Mouse (Mus musculus) heart, postnatal 25 days (tissue): ENCODE measurements around the gene Fam222b. TPM values are rescaled to one million over a fixed set of nuclear protein-coding genes. Genes with fewer than 3 reads are reported as not detected.
A peak's percentile ranks its signal among the peaks of the same experiment; 100 is the strongest.

ENCODE experiments used
- DNase-seq: peaks from one replicate; pipeline ENCODE4 v3.0.0; 2022; ENCODE audit warnings: low spot score
- intact Hi-C: fragments of 180-260 bp; cut with DNase I; formaldehyde crosslinking; loops from one replicate; pipeline ENCODE4 v1.15.1; 2025
- total RNA-seq, 2 experiments: library from RNA; stranded (reverse); gene quantifications; 2 replicates each; pipeline ENCODE4 v1.2.3; 2021

The Fam222b gene
- total RNA-seq, 2 experiments from 2014 or later = 10.8 to 12.3 TPM

DNA sequence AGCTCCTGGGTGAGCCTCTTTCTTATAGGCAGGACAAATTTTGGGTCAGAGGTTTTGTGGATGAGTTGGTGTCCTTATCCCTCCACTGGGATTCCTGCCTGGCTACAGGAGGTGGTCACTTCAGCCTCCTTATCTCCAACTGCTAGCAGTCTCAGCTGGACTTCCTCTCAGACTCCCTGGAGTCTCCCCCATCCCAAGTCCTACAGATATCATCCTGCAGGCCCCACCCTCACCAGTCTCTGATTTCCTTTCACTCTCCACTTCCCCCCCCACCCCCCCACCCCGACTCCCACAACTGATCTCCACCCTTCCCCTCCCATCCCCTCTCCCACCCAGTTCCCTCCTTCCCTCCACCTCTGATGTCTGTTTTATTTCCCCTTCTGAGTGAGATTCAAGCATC lies 10.9 kb upstream of the Fam222b start:
- no peak for DNase-seq
- intact Hi-C loops = loop anchor here (5.0 kb wide), 1 partner anchor 74 kb away; no protein-coding TSS in a partner anchor

DNA sequence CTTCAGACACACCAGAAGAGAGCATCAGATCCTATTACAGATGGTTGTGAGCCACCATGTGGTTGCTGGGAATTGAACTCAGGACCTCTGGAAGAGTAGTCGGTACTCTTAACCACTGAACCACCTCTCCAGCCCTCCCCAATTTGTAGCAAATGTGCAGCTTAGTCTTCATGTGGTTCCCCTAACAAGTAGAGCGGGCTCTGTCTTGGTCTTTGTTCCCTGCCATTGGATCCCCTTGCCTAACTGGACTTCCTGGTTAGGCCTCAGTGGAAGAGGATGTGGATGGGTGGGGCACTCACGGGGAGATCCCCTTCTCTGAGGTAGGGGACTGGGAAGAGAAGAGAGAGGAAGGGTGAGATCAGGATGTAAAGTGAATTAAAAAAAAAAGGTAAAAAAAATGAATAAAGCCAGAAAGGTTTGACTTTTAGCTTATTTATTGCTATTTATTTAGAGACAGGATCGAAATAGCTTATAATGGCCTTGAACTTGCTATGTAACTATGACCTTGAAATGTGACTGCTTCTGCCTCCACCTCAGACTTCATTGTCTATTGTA lies 7.5 kb upstream of the Fam222b start:
- intact Hi-C loops = no loop called here
- no peak for DNase-seq

DNA sequence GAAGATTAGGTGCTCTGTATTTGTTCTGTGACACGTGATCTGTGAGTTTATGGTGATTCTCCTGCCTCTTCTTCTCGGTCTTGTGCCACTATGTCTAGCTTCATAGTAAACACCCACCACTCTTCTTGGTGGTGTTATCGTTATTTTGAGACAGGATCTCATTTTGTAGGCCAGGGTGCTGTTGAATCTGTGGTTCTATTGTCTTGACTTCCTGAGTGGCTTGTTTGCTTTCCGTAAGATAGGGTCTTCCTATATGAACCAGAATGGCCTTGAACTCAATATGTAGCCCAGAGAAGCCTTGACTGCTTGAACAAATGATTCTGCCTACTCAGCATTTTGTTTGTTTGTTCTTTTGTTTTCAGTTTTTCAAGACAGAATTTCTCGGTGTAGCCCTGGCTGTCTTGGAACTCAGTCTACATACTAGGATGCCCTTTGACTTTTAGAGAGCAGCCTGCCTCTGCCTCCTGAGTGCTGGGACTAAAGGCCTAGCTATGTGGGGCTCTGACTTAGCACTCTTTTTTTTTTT lies 6.6 kb upstream of the Fam222b start:
- DNase-seq = no peak
- intact Hi-C loops = no loop called here

DNA sequence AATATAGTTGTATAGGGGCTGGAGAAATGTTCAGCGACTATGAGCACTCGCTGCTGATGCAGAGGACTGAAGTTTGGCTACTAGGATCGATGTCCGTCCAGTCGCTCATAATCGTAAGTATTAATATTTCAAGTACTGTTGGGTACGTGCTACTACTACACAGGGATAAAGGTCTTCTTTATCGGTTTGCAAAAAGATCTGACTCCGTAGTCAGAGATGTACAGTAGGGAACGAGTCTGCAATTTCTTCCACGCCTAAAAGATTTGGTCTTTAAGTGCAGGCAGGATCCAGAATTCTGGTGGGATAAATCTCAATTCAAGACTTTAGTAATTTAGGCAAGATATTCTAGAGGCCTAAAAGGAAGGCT lies 340 bp upstream of the Fam222b start:
- no peak for DNase-seq
- intact Hi-C loops = no loop called here

DNA sequence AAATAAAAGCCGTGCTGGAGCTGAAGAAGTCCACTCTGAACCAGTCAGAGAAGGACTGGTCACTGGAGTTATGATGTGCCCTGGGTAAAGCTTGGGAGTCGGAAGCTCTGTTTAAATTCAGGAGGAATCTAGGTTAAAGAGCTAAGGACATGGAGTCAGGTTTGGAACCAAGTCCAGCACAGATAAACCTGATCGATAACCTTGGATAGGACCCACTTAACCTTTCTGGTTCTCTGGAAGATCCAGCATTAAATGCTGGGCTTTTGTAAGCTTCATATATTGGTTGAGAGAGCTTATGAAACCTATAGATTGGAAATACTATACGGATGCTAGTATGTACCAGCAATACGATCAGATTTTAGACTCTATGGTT lies 670 bp downstream of the Fam222b start:
- intact Hi-C loops = loop anchor here (5.0 kb wide), 1 partner anchor 37 kb away; no protein-coding TSS in a partner anchor
- DNase-seq = no peak

DNA sequence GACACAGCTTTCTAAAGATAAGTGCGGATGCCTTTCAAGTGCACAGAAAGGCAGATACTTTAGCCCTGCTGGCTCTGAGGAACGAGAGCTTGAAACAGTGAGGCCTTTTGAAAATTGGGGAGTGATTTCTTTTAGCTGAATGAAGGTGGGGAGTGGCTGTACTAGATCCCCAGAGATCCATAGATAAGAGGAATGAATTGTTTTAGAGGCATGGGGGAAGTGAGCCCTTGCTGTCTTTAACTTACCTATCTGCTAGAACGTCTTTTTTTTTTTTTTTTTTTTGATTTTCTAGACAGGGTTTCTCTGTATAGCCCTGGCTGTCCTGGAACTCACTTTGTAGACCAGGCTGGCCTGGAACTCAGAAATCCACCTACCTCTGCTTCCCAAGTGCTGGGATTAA lies 2.6 kb downstream of the Fam222b start:
- intact Hi-C loops = loop anchor here (5.0 kb wide), 1 partner anchor 35 kb away; no protein-coding TSS in a partner anchor
- DNase-seq = no peak

DNA sequence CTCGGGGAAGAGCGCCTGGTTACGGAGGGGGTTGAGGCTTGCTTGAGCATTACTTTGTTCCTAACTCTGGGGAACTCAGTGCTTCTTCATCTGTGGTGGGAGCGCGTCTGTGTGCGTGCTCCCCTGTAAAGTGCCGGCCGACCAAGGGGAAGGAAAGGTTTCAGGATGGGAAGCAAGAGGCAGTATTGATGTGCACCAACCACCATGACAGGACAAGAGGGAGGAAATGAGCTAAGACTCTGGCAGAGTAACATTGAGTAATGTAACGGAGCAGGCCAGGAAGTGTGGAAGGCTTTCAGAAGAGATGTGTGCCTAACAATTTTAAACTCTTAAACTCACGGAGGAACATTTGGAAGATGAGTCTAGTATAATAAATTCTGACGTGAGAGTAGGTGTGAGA lies 6.3 kb downstream of the Fam222b start:
- DNase-seq = no peak
- intact Hi-C loops = no loop called here

DNA sequence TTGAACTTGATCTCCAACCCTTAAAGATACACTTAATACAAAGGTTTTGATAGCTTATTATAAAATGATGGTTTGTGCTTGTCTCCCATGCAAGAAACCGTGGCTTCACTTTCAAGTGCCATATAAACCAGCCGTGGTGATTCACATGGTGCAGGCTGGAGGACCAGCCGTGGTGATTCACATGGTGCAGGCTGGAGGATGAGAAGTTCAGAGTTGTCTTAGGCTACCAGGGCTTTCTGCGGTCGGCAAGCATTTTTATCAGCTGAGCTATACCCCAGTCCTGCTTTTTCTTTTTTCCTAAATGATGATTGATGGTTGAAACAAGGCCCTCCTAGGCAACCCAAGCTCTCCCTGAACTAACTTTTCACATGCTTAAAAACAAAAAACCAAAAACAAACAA lies 7.7 kb downstream of the Fam222b start:
- intact Hi-C loops = no loop called here
- no peak for DNase-seq

DNA sequence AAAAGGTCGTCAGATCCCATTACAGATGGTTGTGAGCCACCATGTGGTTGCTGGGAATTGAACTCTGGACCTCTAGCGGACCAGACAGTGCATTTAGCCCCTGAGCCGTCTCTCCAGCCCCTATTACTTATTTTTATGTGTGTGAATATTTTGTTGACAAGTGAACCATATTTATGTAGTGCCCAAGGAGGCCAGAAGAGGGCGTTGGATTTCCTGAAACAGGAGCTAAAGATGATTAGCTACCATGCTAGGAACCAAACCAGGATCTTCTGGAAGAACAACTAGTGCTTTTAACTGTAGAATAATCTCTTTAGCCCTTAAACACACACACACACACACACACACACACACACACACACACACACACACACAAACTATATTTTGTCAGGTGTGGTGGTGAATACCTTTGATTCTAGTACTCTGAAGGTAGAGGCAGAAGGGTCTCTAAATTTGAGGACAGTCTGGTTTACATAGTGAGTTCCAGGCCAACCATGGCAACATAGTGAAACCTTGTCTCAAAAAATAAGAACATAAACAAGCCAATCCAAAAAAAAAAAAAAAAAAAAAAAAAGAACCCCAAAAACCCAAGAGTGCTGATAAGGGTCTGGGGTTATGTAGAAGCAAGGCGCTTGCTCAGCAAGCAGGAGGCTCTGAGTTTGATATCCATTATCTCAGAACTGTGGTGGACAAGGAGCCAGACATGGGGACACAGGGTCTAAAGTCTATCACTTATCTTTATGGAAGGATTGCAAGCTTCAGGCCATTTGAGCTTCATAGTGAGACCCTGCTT lies 8.7 kb downstream of the Fam222b start:
- DNase-seq = no peak
- intact Hi-C loops = no loop called here

DNA sequence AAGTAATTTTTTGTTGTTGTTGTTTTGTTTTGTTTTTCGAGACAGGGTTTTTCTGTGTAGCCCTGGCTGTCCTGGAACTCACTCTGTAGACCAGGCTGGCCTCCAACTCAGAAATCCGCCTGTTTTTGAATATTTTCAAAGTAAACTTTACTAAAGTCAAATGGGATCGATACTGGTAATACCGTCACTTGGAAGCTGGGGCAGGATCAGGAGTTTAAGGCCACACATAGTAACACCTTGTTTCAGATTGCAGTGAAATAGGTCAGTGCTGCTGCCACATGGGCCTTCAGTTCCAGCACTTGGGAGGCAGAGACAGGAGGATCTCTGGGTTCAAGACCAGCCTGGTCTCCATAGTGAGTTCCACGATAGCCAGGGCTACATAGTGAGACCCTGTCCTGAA lies 10.0 kb downstream of the Fam222b start:
- DNase-seq = no peak
- intact Hi-C loops = no loop called here

DNA sequence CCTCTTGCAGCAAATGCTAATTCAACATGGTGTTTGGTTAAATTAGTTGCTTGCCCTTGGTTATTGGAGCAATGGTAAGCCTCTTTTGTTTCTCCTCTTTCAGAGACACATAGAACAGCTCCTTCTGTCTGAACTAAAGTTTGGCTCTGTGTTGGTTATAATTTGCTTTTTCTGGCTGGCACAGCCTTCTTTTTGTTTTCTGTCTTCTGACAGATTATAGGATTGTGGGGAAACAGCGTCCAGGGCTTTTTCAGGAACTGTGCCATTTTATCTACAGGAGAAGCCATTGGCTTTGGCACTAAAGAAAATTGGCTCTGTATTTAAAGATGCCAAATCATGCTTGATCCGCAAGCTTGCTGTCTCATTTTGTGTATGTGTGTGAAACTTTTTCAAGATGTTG lies 19.2 kb downstream of the Fam222b start:
- intact Hi-C loops = no loop called here
- no peak for DNase-seq

DNA sequence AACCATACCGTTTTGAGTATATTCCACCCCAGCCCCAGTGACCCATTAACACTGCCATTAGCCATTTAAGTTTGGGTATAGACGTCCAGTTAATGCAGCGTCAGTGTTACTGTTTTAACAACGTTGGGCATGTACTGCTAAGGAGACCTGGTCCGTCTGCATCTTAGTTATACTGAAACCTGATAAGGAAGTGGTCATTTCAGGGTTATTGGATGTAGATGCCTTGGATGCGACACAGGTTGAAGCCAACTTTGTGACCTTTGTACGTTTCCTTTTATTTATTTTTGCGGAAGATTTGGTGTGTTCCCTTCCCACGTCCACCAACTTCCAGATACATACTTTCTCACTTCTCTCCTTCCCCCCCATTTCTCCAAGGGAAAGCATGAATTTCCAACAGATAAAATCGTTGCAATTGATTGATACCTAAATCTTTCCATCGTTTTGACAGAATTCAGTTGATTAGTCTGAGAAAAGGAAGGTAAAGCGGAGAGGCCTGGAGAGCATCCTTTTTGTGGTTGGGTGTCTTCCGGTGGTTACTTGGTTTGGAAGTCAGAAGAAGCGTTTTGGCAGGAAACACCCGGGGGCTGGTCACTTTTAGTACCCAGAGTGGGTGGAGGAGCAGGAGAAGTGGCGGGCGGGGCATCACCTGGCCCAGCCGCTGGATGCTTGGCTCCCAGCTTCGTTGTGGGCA lies 20.4 kb downstream of the Fam222b start:
- no peak for DNase-seq
- intact Hi-C loops = no loop called here

DNA sequence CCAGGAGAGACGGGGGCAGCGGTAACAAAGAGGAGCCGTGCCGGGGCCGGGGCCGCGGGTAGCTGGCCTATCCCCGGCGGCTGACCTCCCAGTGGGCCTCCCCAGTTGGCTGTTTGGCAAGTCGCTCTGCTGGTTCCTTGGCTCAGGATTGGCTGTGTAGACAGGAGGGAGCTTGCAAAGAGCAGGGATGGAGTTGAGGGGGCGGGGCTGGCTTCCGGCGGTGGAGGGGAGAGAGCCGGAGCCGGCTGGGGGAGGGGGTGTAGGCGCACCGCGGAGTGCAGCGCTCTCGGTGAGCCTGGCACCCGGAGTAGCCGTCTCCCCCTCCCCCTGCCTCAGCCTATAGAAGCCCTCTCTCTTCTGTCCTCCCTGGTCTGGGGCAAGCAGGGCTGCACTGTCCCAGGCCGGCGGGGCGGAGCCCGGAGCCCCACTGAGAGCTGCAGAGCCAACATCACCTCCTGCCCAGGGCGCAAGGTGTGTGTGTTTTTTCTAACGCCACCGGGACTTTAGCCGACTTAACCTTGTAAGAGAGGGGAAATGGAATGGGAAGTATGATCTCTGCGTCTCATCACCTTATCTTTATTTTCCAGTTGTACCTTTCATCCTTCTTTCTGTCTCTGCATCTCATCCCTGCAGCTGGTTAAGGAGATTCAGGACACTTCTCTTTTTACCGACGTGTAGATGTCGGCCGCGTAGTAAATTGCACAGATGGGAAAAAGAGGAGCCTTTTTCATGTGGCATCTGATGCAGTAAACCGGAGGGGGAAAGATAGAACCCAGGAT lies 21.1 kb downstream of the Fam222b start:
- intact Hi-C loops = no loop called here

DNA sequence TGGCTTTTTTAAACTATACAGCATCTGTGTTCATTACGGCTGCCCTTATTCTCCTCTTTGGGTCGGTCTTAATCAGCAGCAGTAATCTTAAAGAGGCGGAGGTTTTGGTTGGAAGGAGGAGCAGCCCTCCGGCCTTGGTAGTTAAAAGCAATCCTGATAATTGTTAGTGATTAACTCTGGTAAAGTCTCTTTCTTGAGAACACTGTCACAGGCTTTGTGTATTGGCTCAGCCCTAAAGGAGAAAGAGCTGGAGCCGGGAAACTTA lies 21.6 kb downstream of the Fam222b start:
- intact Hi-C loops = no loop called here
- no peak for DNase-seq

More for the DNA sequence above, 21.1 kb downstream of the Fam222b start:
- peak; percentile 93 for DNase-seq

DNA sequence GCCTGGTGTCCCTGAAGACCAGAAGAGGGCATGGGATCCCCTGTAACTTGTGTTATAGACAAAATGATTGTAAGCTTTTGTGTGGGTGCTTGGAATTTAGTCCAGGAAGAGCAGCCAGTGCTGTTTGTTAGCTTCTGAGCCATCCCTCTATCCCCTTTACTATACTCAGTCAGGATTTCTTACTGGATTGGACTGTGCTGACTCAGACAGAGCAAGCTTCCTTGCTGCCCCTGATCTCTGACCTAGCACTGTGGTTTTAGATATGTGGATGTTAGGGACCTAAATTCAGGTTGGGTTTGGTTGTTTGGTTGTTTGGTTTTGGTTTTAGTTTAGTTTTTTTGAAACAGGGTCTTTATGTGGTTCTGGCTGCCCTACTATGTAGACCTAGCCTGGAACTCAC lies 24.0 kb downstream of the Fam222b start:
- intact Hi-C loops = no loop called here
- DNase-seq = no peak

DNA sequence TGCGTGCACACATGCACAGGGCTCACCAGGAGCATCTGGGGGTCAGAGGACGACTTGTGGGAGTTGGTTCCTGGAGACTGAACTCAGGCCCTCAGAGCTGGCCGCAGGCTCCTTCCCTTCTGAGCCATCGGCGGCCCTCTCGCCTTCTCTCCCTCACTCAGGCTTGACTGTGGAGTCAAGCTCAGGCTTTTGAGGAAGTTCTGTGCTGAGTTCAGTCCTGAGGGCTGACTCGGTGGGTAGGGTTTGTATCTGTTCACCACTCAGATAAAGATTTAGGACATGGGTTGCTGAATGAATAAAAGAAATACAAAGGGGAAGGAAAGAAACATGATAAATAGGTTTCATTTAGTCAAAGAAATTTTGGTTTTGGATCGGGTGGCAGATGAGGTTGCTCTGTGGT lies 25.4 kb downstream of the Fam222b start:
- intact Hi-C loops = no loop called here
- no peak for DNase-seq

DNA sequence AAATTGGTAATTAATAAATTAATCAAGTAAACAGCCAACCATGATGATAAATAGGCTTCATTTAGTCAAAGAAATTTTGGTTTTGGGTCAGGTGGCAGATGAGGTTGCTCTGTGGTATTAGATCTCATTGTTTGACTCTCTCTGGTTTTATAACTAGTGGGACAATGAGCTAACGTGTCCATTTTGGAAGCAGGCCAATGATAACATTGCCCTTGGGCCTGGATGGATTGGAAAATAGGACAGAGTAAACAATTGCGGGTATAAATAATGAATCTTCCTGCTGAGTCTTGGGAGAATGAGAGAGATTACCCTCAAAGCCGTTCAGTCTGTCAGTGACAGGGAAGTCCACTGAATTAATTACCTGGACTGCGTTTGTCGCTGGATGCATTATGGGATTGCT lies 26.7 kb downstream of the Fam222b start:
- intact Hi-C loops = no loop called here
- DNase-seq = peak; percentile 14

DNA sequence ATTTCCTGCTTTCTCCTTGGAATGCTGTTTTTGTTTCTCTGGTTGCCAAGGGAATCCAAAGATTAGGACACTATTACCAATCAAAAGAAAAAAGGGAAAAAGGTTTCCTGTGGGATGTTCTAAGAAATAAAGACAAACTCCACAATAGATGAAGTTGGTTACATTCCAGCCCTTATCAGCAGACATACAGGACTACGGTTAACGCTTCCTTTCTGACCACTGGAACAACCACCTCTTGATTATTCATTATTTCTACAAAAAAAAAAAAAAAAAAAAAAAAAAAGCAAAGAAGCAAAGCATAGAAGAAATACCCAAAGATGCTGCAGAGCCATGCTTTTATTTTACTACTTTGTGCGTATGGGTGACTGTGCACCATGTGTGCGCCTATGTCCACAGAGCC lies 28.4 kb downstream of the Fam222b start:
- no peak for DNase-seq
- intact Hi-C loops = no loop called here

DNA sequence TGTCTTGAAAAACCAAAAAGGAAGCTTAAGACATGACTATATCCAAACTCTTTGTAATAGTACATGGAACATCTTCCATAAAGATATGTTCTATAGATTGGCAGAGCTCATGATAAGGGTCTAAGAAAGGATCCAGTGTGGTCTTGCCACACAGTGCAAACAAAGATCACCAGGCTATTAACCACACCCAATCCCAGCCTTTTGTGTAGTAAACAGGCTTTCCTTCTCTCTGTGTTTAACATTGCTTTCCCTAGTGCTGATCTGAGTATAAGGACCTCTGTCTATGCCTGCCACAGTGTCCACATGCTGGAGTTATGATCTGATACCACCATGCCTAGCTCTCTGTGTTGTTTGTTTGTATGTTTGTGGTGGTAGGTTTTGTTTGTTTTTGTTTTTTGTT lies 29.3 kb downstream of the Fam222b start:
- intact Hi-C loops = no loop called here

DNA sequence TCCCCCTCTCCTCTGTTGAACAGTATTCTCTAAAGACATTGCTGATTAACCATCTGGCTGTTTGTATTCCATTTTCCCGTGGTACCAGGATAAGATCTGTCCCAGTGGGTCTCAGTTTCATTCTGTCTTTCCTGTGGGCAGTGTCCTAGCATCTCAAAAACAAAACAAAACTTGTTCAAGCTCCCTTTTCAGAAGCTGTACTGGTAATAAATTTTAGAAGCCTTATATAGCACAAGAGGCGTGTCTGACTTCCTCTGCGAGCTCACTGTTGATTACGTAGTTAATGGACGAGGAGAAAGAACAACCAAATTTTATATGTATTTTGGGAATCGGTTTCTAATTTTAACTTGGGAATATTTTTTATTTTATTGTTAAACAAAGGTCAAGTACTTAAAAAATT lies 31.2 kb downstream of the Fam222b start:
- DNase-seq = no peak
- intact Hi-C loops = no loop called here

More for the DNA sequence above, 29.3 kb downstream of the Fam222b start:
- DNase-seq = no peak

DNA sequence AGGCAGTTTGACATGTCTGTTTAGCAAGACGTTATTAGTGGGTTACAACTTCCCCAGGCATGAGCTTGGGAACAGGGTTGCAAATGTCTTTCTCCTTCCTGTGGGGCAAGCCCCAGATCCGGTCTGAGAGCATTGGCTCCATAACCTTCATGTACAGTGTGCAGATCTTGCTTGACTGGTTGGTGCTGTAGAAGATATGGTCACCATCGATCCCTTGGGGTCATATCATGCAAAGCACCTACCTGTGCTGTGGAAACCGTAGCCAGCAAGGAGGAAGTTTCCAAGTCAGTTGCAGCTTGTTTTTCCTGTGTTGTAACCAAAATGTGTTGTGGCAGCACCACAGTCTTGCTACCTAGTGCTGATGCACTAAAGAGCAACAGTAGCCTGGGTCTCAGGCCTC lies 32.3 kb downstream of the Fam222b start:
- intact Hi-C loops = no loop called here
- no peak for DNase-seq
